Mouse (Mus musculus) heart, embryonic 16.5 days (tissue): Measurements from ENCODE around the gene Ovol1. TPM values are rescaled to one million over a fixed set of nuclear protein-coding genes. Genes with fewer than 3 reads are reported as not detected.

ENCODE experiments used
- ATAC-seq: fragments of 200-750 bp; cut with Nextera tagmentation; replicated peaks from 2 replicates; pipeline ENCODE4 v1.8.0; 2017; ENCODE audit warnings: moderate number of reproducible peaks; ENCODE audit not compliant: insufficient read depth, low FRiP score; ENCODE audit errors: extremely low read depth
- H3K27ac ChIP-seq: fragments of 300-500 bp; sonication (generic); 2 replicates; pipeline ENCODE4 v1.5.1; 2014; ENCODE audit warnings: mild to moderate bottlenecking, low read length, control low read depth, moderate library complexity
- H3K27me3 ChIP-seq: fragments of 300-500 bp; sonication (generic); 2 replicates; pipeline ENCODE4 v1.6.1; 2014; ENCODE audit warnings: low read length, mixed read lengths; ENCODE audit not compliant: control insufficient read depth, insufficient read depth
- H3K36me3 ChIP-seq: fragments of 300-500 bp; sonication (generic); 2 replicates; pipeline ENCODE4 v1.6.1; 2014; ENCODE audit not compliant: control insufficient read depth, insufficient read depth
- H3K4me1 ChIP-seq: fragments of 300-500 bp; sonication (generic); 2 replicates; pipeline ENCODE4 v1.6.1; 2014; ENCODE audit warnings: low read length, mixed read lengths; ENCODE audit not compliant: control insufficient read depth, insufficient read depth
- H3K4me2 ChIP-seq: fragments of 300-500 bp; sonication (generic); 2 replicates; pipeline ENCODE4 v1.6.1; 2014; ENCODE audit warnings: low read depth, mild to moderate bottlenecking, control low read depth, low read length
- H3K4me3 ChIP-seq: fragments of 300-500 bp; sonication (generic); 2 replicates; pipeline ENCODE4 v1.5.1; 2014; ENCODE audit warnings: mild to moderate bottlenecking, control low read depth, low read length
- H3K9ac ChIP-seq: fragments of 300-500 bp; sonication (generic); 2 replicates; pipeline ENCODE4 v1.6.1; 2014; ENCODE audit warnings: low read length, control low read depth
- H3K9me3 ChIP-seq: fragments of 300-500 bp; sonication (generic); replicated peaks from 2 replicates; pipeline ENCODE4 v1.6.1; 2016; ENCODE audit warnings: low read length; ENCODE audit not compliant: control insufficient read depth
- WGBS: fragments of 180-500 bp; shearing (Covaris S2); extraction: QIAGEN DNeasy Blood & Tissue Kit; methylation state at CpG from one replicate; pipeline ENCODE4 v1.1.7; 2014; 5-methylcytosine and 5-hydroxymethylcytosine counted together
- polyA plus RNA-seq: library from polyadenylated mRNA; unstranded; fragments of >200 nt; fragmentation: Nextera tagmentation; extraction: Ambion mirVana; gene quantifications from 2 replicates; pipeline ENCODE4 v1.2.1, GENCODE M21; 2015

Ovol1 gene
- polyA plus RNA-seq, 1 experiment from 2014 or later, result 0.54 TPM

- peaks cover 17% of the 10 kb centered on the region for H3K4me1 ChIP-seq
- no peak for ATAC-seq
- WGBS, result 87% methylated on average over 7 of the region's 7 CpGs
Observed at GRCm38 (mm10) chr19:5515840-5516777, 44.3 kb downstream of the Ovol1 start.

GRCm38 (mm10) chr19:5513005-5513349 is 47.5 kb downstream of the Ovol1 start:
- Histone ChIP-seq H3K9me3 (no peaks in the 10 kb centered on the region), H3K4me1 (peaks cover 26% of the 10 kb centered on the region), H3K4me2 (no peak overlapping the region), H3K9ac (no peak overlapping the region), H3K36me3 (no peaks in the 10 kb centered on the region), H3K4me3 (no peak overlapping the region), H3K27ac (no peak overlapping the region; the same call in 1 of the 2 replicates), H3K27me3 (no peaks in the 10 kb centered on the region)
- no peak for ATAC-seq
- WGBS, result 76% methylated on average over 3 of the region's 3 CpGs

More at GRCm38 (mm10) chr19:5515840-5516777, 44.3 kb downstream of the Ovol1 start:
- no peaks in the 10 kb centered on the region for H3K27me3 ChIP-seq
- H3K9me3 ChIP-seq, result no peaks in the 10 kb centered on the region
- H3K27ac ChIP-seq, result no peak overlapping the region
- H3K9ac ChIP-seq, result no peak overlapping the region
- no peak overlapping the region for H3K4me3 ChIP-seq
- no peak overlapping the region for H3K4me2 ChIP-seq
- no peaks in the 10 kb centered on the region for H3K36me3 ChIP-seq

DNA sequence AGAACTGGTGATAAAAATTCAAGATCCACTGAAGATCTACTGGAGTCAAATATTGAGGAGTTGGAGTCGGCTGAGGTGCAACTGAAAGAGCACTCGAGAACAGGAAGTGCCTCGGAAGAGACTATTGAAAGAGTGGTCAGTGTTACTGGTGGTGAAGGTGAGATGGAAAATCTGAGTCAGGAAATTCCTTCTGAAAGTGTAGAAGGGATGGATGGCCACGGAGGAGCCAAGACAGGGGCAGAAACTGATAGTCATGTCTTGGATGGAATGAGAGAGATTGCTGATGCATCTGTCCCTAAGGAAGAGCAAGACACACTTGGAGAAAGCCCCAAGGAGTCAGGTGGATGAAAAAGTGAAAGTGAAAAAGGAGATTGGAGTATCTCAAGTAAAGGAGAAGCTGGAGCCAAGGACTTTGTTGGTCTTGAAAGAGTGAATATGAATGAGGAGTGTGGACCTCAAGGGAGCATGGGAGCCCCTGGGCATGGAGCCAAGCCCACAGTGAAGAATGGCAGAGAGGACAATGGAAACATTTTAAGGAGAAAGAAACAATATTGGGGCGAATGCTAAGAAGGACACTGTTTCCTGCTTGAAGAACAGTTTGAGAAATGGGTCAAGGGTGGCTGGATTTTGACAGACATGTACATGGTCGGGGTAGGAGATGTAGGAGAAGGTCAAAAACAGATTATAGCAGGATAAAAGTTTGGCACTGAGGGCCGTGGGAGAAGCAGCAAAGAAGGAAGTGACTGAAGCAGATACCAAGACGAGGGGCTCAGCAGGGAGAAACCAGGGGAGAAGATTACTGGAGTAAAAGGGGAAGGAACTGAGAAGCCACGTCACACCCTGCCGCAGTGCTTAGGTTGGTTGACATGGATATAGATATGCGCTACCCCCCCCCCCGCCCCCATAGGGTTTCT is 48.1 kb downstream of the Ovol1 start:
- H3K4me2 ChIP-seq, result peak overlapping the region; percentile 49

GRCm38 (mm10) chr19:5511074-5511632 is 49.3 kb downstream of the Ovol1 start:
- H3K4me3 ChIP-seq, result peak overlapping the region; percentile 54
- no peaks in the 10 kb centered on the region for H3K9me3 ChIP-seq
- peak overlapping the region; percentile 95 for H3K4me2 ChIP-seq
- ATAC-seq, result no peak; the same call in 1 of the 2 replicates
- peak overlapping the region; percentile 15 for H3K27ac ChIP-seq
- peak overlapping the region; percentile 66 for H3K9ac ChIP-seq
- H3K27me3 ChIP-seq, result no peaks in the 10 kb centered on the region
- WGBS, result 43% methylated on average over 15 of the region's 15 CpGs
- H3K36me3 ChIP-seq, result no peaks in the 10 kb centered on the region
- H3K4me1 ChIP-seq, result peaks cover 26% of the 10 kb centered on the region

More for the DNA sequence above, 48.1 kb downstream of the Ovol1 start:
- H3K27me3 ChIP-seq, result no peaks in the 10 kb centered on the region
- peaks cover 26% of the 10 kb centered on the region for H3K4me1 ChIP-seq
- no peaks in the 10 kb centered on the region for H3K9me3 ChIP-seq
- no peaks in the 10 kb centered on the region for H3K36me3 ChIP-seq
- ATAC-seq, result no peak
- no peak overlapping the region for H3K9ac ChIP-seq
- peak overlapping the region; percentile 10; the same call in 1 of the 2 replicates for H3K4me3 ChIP-seq
- 60% methylated on average over 12 of the region's 12 CpGs for WGBS
- peak overlapping the region; percentile 46 for H3K27ac ChIP-seq

GRCm38 (mm10) chr19:5510031-5511026 is 50.1 kb downstream of the Ovol1 start, which contains the start of gene Snx32:
Gene Snx32, minus strand, starts transcription at chr19:5510538.
- peak within 1 kb of the TSS; percentile 95 for H3K4me2 ChIP-seq
- H3K27me3 ChIP-seq, result no peaks in the 10 kb centered on the region
- peak within 1 kb of the TSS; percentile 54 for H3K4me3 ChIP-seq
- peak within 1 kb of the TSS; percentile 72 for H3K27ac ChIP-seq
- H3K9me3 ChIP-seq, result no peaks in the 10 kb centered on the region
- H3K36me3 ChIP-seq, result no peaks in the 10 kb centered on the region
- peak within 1 kb of the TSS; percentile 77 for H3K9ac ChIP-seq
- peaks cover 26% of the 10 kb centered on the region for H3K4me1 ChIP-seq
- WGBS, result 2% methylated on average over 47 of the region's 47 CpGs
- peak; percentile 99 for ATAC-seq

DNA sequence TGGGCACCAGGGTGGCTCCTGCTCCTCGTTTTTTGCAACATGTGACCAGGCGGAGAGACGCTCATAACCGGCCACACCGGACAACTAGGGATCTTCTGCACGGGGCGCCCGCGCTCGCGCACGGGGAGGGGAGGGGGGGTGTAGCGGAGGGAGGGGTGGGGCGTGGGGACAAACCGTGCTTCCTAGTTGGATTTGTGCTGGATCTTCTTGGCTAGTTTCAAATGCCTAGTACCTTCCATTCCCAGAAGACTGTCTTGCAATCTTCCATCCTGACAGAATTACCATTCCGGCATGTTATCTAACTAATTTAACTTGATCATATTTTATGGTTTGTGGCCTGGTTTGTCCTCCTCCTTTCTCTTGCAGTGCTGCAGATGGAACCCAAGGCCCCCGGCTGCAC is 56.8 kb downstream of the Ovol1 start, which contains the start of gene 1700020D05Rik:
Gene 1700020D05Rik (minus strand): TSS at position 101 of the 400 bp plus-strand sequence.
- Histone ChIP-seq H3K4me2 (no peak within 1 kb of the TSS), H3K27ac (no peak within 1 kb of the TSS), H3K4me1 (no peaks in the 10 kb centered on the region), H3K9me3 (no peaks in the 10 kb centered on the region), H3K27me3 (no peaks in the 10 kb centered on the region), H3K9ac (no peak within 1 kb of the TSS), H3K4me3 (no peak within 1 kb of the TSS), H3K36me3 (0 out of 2 replicates have a peak, but pooled peaks cover 5% of the 10 kb centered on the region)
- ATAC-seq, result no peak
- WGBS, result 61% methylated on average over 17 of the region's 17 CpGs

- ATAC-seq, result no peak
- 80% methylated on average over 2 of the region's 2 CpGs for WGBS
- no peak overlapping the region for H3K4me3 ChIP-seq
- no peak overlapping the region for H3K27ac ChIP-seq
- no peaks in the 10 kb centered on the region for H3K27me3 ChIP-seq
- no peaks in the 10 kb centered on the region for H3K9me3 ChIP-seq
- H3K36me3 ChIP-seq, result peaks cover 26% of the 10 kb centered on the region
- H3K9ac ChIP-seq, result no peak overlapping the region
- H3K4me2 ChIP-seq, result no peak overlapping the region
- H3K4me1 ChIP-seq, result no peaks in the 10 kb centered on the region
Observed at GRCm38 (mm10) chr19:5500330-5500875, 60.0 kb downstream of the Ovol1 start.
